Mouse (Mus musculus) left cerebral cortex, adult 6 months (tissue): Measurements from ENCODE around the gene Dstn. TPM values are rescaled to one million over a fixed set of nuclear protein-coding genes. Genes with fewer than 3 reads are reported as not detected.

ENCODE experiments used
- long read RNA-seq, 2 experiments: library from polyadenylated mRNA; unstranded; transcript quantifications; one replicate each; pipeline ENCODE4 v2.0.0; 2019 to 2020
- polyA plus RNA-seq: library from polyadenylated mRNA; unstranded; fragments of <200 nt; fragmentation: Nextera tagmentation; gene quantifications from 2 replicates; pipeline ENCODE4 v1.2.3, GENCODE M21; 2021

Dstn gene
- 232 and 264 TPM in 2 replicates for polyA plus RNA-seq
- long read RNA-seq, experiment 1, transcript Dstn-201 (4 exons, 1,911 nt) = major isoform, 1,364 of 1,426 reads
- long read RNA-seq, experiment 1, partial matches to known transcripts = 48 of 1,426 reads
- long read RNA-seq, experiment 1, other reads (novel, unspliced or antisense) = 14 of 1,426 reads
- long read RNA-seq, experiment 2, transcript Dstn-201 (4 exons, 1,911 nt) = major isoform, 370 of 466 reads
- long read RNA-seq, experiment 2, partial matches to known transcripts = 89 of 466 reads
- long read RNA-seq, experiment 2, other reads (novel, unspliced or antisense) = 7 of 466 reads

GRCm38 (mm10) chr2:143914760-143915599, at the start of gene Dstn:
TSS of gene Dstn (plus strand) at chr2:143915320.

Other genes starting within 250 kb of the Dstn start
- gene Bfsp1, start 52.1 kb upstream of the Dstn start, polyA plus RNA-seq = 0.43 and 0.46 TPM in 2 replicates
- 16.9 and 17.2 TPM in 2 replicates for gene Rrbp1, start 95.9 kb downstream of the Dstn start, polyA plus RNA-seq
- gene Banf2, start 117.7 kb downstream of the Dstn start, polyA plus RNA-seq = not detected in 2 replicates